In the genomic region with DNA sequence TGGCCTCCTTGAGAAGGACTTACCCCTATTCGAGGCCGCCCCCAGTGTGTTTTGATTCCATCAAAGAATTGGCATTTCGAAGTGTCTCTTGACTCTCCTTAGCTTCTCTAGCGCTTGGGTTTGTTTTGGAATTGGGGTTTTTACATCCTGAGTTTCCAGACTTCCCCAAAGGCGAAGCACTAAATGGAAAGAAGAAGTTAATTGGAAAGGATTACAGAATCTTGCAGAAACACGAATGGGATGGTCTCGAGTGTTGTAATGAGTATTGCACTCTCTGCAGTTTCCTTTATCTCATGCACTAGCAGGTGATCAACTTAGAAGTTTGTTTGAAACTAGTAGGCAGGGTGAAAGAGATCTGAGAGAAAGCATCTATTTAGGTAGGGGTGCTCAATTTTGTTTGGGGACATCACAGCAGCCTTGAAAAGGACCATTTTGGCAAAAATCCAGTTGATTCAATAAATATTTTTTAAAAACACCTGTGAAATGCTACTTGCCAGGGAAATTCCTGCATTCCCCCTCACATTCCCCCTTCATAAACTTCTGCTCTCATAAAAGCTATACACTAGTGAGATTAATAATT, we compare ENCODE assay signal across 8 mouse cellular contexts. TPM values are rescaled to one million over a fixed set of nuclear protein-coding genes. Genes with fewer than 3 reads are reported as not detected.
DNase-seq lines count a peak whose midpoint lies in the region; ATAC-seq and TF ChIP-seq lines count a peak whose summit lies in the region.

No protein-coding gene starts in this region.

- no peaks in the 10 kb centered on the region; the same call in 1 of the 2 replicates for H3K36me3 ChIP-seq in heart, embryonic 12.5 days
- peaks cover 4% of the 10 kb centered on the region; the same call in 1 of the 2 replicates for H3K36me3 ChIP-seq in hindbrain, embryonic 13.5 days

- under 1% methylated on average over 7 of the region's 7 CpGs for WGBS in heart, embryonic 12.5 days
- under 1% methylated on average over 7 of the region's 7 CpGs for WGBS in hindbrain, embryonic 13.5 days

- intact Hi-C loops in heart, postnatal 14 days (cut with DNase I), result loop anchor here (5.0 kb wide), 1 partner anchor 345 kb away; no protein-coding TSS in a partner anchor

- peak overlapping the region; percentile 98 for H3K27ac ChIP-seq in heart, embryonic 12.5 days (ENCODE audit: poor library complexity, severe bottlenecking)
- H3K27ac ChIP-seq in bone marrow macrophage, adult 2 months (ENCODE audit: insufficient read depth, low read depth, low read length), result peak overlapping the region; percentile 97
- H3K27ac ChIP-seq in hindbrain, embryonic 13.5 days, result peak overlapping the region; percentile 97

- H3K4me2 ChIP-seq in heart, embryonic 12.5 days, result peak overlapping the region; percentile 60
- H3K4me2 ChIP-seq in hindbrain, embryonic 13.5 days, result peak overlapping the region; percentile 57

- H3K4me3 ChIP-seq in heart, embryonic 12.5 days, result peak overlapping the region; percentile 89
- H3K4me3 ChIP-seq in bone marrow macrophage, adult 2 months (ENCODE audit: insufficient read depth, low read length), result peak overlapping the region; percentile 94
- H3K4me3 ChIP-seq in hindbrain, embryonic 13.5 days, result peak overlapping the region; percentile 88

- H3K4me1 ChIP-seq in heart, embryonic 12.5 days (replicated peaks), result 0 out of 2 replicates have a peak, but pooled peaks cover 2% of the 10 kb centered on the region
- peaks cover 12% of the 10 kb centered on the region for H3K4me1 ChIP-seq in bone marrow macrophage, adult 2 months (ENCODE audit: control insufficient read depth, insufficient read depth, low read length)
- peaks cover 35% of the 10 kb centered on the region for H3K4me1 ChIP-seq in hindbrain, embryonic 13.5 days (replicated peaks)

- peak overlapping the region; percentile 95 for H3K9ac ChIP-seq in heart, embryonic 12.5 days
- H3K9ac ChIP-seq in hindbrain, embryonic 13.5 days, result peak overlapping the region; percentile 91

- no peak for TF ChIP-seq CTCF in bone marrow macrophage, adult 2 months (IDR thresholded peaks at IDR 0.05; ENCODE audit: low read depth, low read length)

- H3K9me3 ChIP-seq in heart, embryonic 12.5 days (replicated peaks), result no peaks in the 10 kb centered on the region
- no peaks in the 10 kb centered on the region for H3K9me3 ChIP-seq in hindbrain, embryonic 13.5 days

- DNase-seq in heart, postnatal 14 days, result no peak
- no peak for DNase-seq in adrenal gland, adult 8-10 months
- no peak for DNase-seq in frontal cortex, postnatal 10 days (ENCODE audit: low spot score in 2 of 2)
- no peak for DNase-seq in adrenal gland, postnatal 10 days

- TF ChIP-seq POLR2A in bone marrow macrophage, adult 2 months (IDR thresholded peaks at IDR 0.05; ENCODE audit: borderline replicate concordance, low read depth, low read length), result no peak

- no peak for ATAC-seq in heart, embryonic 12.5 days (ENCODE audit: insufficient number of reproducible peaks, low FRiP score)
- ATAC-seq in hindbrain, embryonic 13.5 days (ENCODE audit: low FRiP score), result no peak
- ATAC-seq in megakaryocyte-erythroid progenitor cell, adult 5-6 weeks (replicated peaks; ENCODE audit: low FRiP score, low TSS enrichment, poor library complexity, severe bottlenecking), result 0 out of 2 replicates have a peak, but pooled peaks have one; percentile 3

- H3K27me3 ChIP-seq in heart, embryonic 12.5 days (replicated peaks), result no peaks in the 10 kb centered on the region
- H3K27me3 ChIP-seq in hindbrain, embryonic 13.5 days, result no peaks in the 10 kb centered on the region

RNA-seq across cellular contexts. Expression of a gene that starts 0.5 kb away (rescaled TPM):
- polyA plus RNA-seq in heart, embryonic 12.5 days (2016; fragmentation: Nextera tagmentation; extraction: Ambion mirVana), result 4.9 and 5.0 TPM in 2 replicates
- total RNA-seq in heart, postnatal 14 days (2021), result 1 to 10 TPM; 3.3 to 3.4 TPM
- polyA plus RNA-seq in bone marrow macrophage, adult 2 months (2012; ENCODE audit: insufficient read depth, insufficient read length, missing spikeins), result 3.2 and 4.5 TPM in 2 replicates
- polyA plus RNA-seq in hindbrain, embryonic 13.5 days (2015; fragmentation: Nextera tagmentation; extraction: Ambion mirVana), result 4.4 and 4.5 TPM in 2 replicates
- total RNA-seq in megakaryocyte-erythroid progenitor cell, adult 5-6 weeks (2014; fragmentation: Nextera tagmentation), result 24.8 and 38.4 TPM in 2 replicates
- 24.9 and 26.4 TPM in 2 replicates for total RNA-seq in megakaryocyte-erythroid progenitor cell, adult 5-6 weeks (2017)
- total RNA-seq in adrenal gland, adult 8-10 months (2022), result 10 to 100 TPM; 12.6 to 14.0 (median 13.4) TPM
- 10 to 100 TPM; 12.8 to 15.8 TPM for total RNA-seq in adrenal gland, postnatal 10 days (2021)

RNA-seq across cellular contexts. Expression of a gene that starts 0.7 kb away (rescaled TPM):
- 14.3 and 15.0 TPM in 2 replicates for polyA plus RNA-seq in heart, embryonic 12.5 days (2016; fragmentation: Nextera tagmentation; extraction: Ambion mirVana)
- total RNA-seq in heart, postnatal 14 days (2021), result 1 to 10 TPM; 9.0 to 9.7 TPM
- 32.5 and 38.8 TPM in 2 replicates for polyA plus RNA-seq in bone marrow macrophage, adult 2 months (2012; ENCODE audit: insufficient read depth, insufficient read length, missing spikeins)
- 21.4 and 23.1 TPM in 2 replicates for polyA plus RNA-seq in hindbrain, embryonic 13.5 days (2015; fragmentation: Nextera tagmentation; extraction: Ambion mirVana)
- 15.2 and 22.1 TPM in 2 replicates for total RNA-seq in megakaryocyte-erythroid progenitor cell, adult 5-6 weeks (2014; fragmentation: Nextera tagmentation)
- total RNA-seq in megakaryocyte-erythroid progenitor cell, adult 5-6 weeks (2017), result 18.0 and 18.9 TPM in 2 replicates
- total RNA-seq in adrenal gland, adult 8-10 months (2022), result 10 to 100 TPM; 10.7 to 17.2 (median 16.7) TPM
- 10 to 100 TPM; 12.2 to 12.6 TPM for total RNA-seq in adrenal gland, postnatal 10 days (2021)
